Mouse (Mus musculus): ENCODE measurements around the gene Ube2z. TPM values are rescaled to one million over a fixed set of nuclear protein-coding genes. Genes with fewer than 3 reads are reported as not detected.

Gene Ube2z
- polyA plus RNA-seq, 1 experiment from 2014 or later = 29.1 TPM

- Histone ChIP-seq H3K9me3 (replicated peaks; ENCODE audit: control insufficient read depth, low read length) (no peaks in the 10 kb centered on the region), H3K27ac (ENCODE audit: low read length) (no peak overlapping the region), H3K4me2 (ENCODE audit: low read depth, low read length) (no peak overlapping the region), H3K36me3 (ENCODE audit: control insufficient read depth, insufficient read depth) (no peaks in the 10 kb centered on the region), H3K4me3 (ENCODE audit: low read length) (no peak overlapping the region), H3K27me3 (ENCODE audit: control insufficient read depth, insufficient read depth, low read length) (no peaks in the 10 kb centered on the region), H3K4me1 (ENCODE audit: control insufficient read depth, insufficient read depth, low read length) (no peaks in the 10 kb centered on the region), H3K9ac (ENCODE audit: low read length) (no peak overlapping the region)
- ATAC-seq (replicated peaks; ENCODE audit: extremely low read depth, insufficient read depth, low FRiP score) = no peak
- WGBS = 74% methylated on average over 3 of the region's 3 CpGs
These were observed 17.5 kb upstream of the Ube2z start for GRCm38 (mm10) chr11:96082682-96083081.

GRCm38 (mm10) chr11:96080736-96081135 lies 15.5 kb upstream of the Ube2z start:
- H3K9ac ChIP-seq (ENCODE audit: low read length) = no peak overlapping the region
- H3K4me1 ChIP-seq (ENCODE audit: control insufficient read depth, insufficient read depth, low read length) = no peaks in the 10 kb centered on the region
- H3K4me3 ChIP-seq (ENCODE audit: low read length) = no peak overlapping the region
- WGBS = 61% methylated on average over 5 of the region's 5 CpGs
- no peaks in the 10 kb centered on the region for H3K27me3 ChIP-seq (ENCODE audit: control insufficient read depth, insufficient read depth, low read length)
- no peaks in the 10 kb centered on the region for H3K36me3 ChIP-seq (ENCODE audit: control insufficient read depth, insufficient read depth)
- H3K27ac ChIP-seq (ENCODE audit: low read length) = no peak overlapping the region
- ATAC-seq (replicated peaks; ENCODE audit: extremely low read depth, insufficient read depth, low FRiP score) = no peak
- no peaks in the 10 kb centered on the region for H3K9me3 ChIP-seq (replicated peaks; ENCODE audit: control insufficient read depth, low read length)
- H3K4me2 ChIP-seq (ENCODE audit: low read depth, low read length) = no peak overlapping the region

DNA sequence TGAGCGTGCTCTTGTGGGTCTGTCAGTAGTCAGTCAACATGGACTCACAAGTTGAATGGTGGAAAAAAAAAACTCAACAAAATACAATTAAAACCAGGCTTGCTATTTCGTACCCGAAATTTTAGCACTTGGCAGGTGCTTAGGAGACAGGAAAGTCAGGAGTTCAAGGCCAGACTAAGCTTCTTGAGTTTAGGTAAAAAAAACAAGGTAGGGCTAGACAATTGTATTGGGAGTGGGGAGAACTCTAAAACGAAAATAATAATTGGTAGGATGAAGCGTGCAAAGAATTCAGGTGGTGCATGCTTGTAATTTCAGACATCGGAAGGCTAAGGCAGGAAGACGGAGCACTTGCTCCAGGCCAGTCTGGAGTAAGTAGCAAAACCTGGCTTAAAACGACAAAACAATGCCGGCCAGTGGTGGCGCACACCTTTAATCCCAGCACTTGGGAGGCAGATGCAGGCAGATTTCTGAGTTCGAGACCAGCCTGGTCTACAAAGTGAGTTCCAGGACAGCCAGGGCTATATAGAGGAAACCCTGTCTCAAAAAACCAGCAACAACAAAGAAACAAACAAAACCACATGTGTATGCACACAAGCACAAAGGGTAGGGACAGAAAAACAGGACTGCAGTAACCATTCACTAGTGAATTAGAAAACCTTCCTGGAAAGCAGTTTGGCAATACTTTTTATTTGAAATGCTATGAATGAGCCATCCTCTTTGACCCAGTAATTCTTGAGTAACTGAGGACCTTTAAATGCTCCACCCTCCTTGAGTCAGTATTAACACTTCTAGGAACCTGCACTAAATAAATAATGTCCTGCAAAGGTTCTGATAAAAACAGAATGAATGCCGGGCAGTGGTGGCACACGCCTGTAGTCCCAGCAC lies 11.3 kb upstream of the Ube2z start:
- Histone ChIP-seq H3K27me3 (ENCODE audit: control insufficient read depth, insufficient read depth, low read length) (no peaks in the 10 kb centered on the region), H3K4me3 (ENCODE audit: low read length) (peak overlapping the region; percentile 40), H3K9me3 (replicated peaks; ENCODE audit: control insufficient read depth, low read length) (no peaks in the 10 kb centered on the region), H3K36me3 (ENCODE audit: control insufficient read depth, insufficient read depth) (peaks cover 8% of the 10 kb centered on the region; the same call in 1 of the 2 replicates), H3K27ac (ENCODE audit: low read length) (peak overlapping the region; percentile 66), H3K4me2 (ENCODE audit: low read depth, low read length) (peak overlapping the region; percentile 63), H3K4me1 (ENCODE audit: control insufficient read depth, insufficient read depth, low read length) (peaks cover 9% of the 10 kb centered on the region), H3K9ac (ENCODE audit: low read length) (peak overlapping the region; percentile 40; the same call in 1 of the 2 replicates)
- ATAC-seq (replicated peaks; ENCODE audit: extremely low read depth, insufficient read depth, low FRiP score) = no peak
- 60% methylated on average over 13 of the region's 13 CpGs for WGBS

DNA sequence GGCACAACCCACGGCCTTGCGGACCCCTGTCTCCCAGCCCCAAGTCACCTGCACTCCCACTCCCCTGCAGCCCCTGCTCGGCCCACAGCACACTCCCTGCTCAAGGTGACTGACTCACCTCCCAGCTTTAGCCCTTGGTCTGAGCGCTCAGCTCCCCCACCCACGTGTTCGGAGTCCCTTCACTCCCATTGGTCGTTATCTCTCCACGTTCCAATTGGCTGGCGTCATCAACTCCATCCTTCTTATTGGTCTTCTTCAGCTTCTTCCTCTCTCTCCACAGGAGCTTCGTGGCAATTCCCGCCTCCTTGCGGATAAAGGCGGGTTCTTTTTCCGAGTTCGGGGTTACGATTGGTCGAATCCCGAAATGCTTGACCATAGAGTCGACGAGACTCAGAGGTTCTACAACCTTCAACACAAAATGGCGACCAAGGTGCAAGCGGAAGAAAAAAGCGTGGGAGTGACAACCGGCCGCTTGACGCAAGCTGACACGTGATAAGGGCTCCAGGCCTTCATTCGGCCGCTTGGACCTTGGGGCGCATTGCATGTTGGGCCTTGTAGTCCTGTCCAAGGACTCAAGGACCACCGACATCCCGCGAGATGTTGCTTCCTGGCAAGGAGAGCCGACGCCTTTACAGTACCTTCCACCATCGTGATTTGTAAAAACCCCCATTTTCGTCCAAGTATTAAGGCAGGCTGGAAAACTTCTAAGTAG lies 10.5 kb upstream of the Ube2z start, which contains the start of gene Atp5g1:
TSS of gene Atp5g1 (minus strand) at position 162 of the 712 bp plus-strand sequence.
- peak; percentile 96 for ATAC-seq (replicated peaks; ENCODE audit: extremely low read depth, insufficient read depth, low FRiP score)
- peaks cover 9% of the 10 kb centered on the region for H3K4me1 ChIP-seq (ENCODE audit: control insufficient read depth, insufficient read depth, low read length)
- no peaks in the 10 kb centered on the region for H3K27me3 ChIP-seq (ENCODE audit: control insufficient read depth, insufficient read depth, low read length)
- no peaks in the 10 kb centered on the region for H3K9me3 ChIP-seq (replicated peaks; ENCODE audit: control insufficient read depth, low read length)
- peak within 1 kb of the TSS; percentile 95 for H3K9ac ChIP-seq (ENCODE audit: low read length)
- H3K36me3 ChIP-seq (ENCODE audit: control insufficient read depth, insufficient read depth) = peaks cover 12% of the 10 kb centered on the region; the same call in 1 of the 2 replicates
- H3K4me3 ChIP-seq (ENCODE audit: low read length) = peak within 1 kb of the TSS; percentile 89
- WGBS = under 1% methylated on average over 37 of the region's 37 CpGs
- peak within 1 kb of the TSS; percentile 96 for H3K27ac ChIP-seq (ENCODE audit: low read length)
- H3K4me2 ChIP-seq (ENCODE audit: low read depth, low read length) = peak within 1 kb of the TSS; percentile 63

DNA sequence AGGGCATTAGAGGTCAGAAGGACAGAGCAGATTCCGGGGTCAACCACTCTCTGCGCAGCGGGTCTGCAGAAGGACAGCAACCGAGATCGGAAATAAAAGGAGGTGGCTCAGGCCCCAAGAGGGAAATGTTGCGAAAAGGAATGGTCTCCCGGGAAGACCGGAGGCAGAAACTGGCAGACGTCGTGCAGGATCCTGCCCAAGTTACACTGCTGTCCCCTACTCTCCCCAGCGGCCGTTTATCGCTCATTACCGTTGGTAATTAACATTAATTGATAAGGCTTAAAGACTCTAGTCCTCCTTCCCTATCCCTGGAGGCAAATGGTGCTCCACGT lies 10.0 kb upstream of the Ube2z start:
- Histone ChIP-seq H3K27ac (ENCODE audit: low read length) (peak overlapping the region; percentile 96), H3K27me3 (ENCODE audit: control insufficient read depth, insufficient read depth, low read length) (no peaks in the 10 kb centered on the region), H3K4me1 (ENCODE audit: control insufficient read depth, insufficient read depth, low read length) (peaks cover 9% of the 10 kb centered on the region), H3K4me3 (ENCODE audit: low read length) (peak overlapping the region; percentile 89), H3K36me3 (ENCODE audit: control insufficient read depth, insufficient read depth) (peaks cover 13% of the 10 kb centered on the region), H3K4me2 (ENCODE audit: low read depth, low read length) (peak overlapping the region; percentile 63), H3K9ac (ENCODE audit: low read length) (peak overlapping the region; percentile 95), H3K9me3 (replicated peaks; ENCODE audit: control insufficient read depth, low read length) (no peaks in the 10 kb centered on the region)
- under 1% methylated on average over 15 of the region's 15 CpGs for WGBS
- 0 out of 2 replicates have a peak, but pooled peaks have one; percentile 0 for ATAC-seq (replicated peaks; ENCODE audit: extremely low read depth, insufficient read depth, low FRiP score)

DNA sequence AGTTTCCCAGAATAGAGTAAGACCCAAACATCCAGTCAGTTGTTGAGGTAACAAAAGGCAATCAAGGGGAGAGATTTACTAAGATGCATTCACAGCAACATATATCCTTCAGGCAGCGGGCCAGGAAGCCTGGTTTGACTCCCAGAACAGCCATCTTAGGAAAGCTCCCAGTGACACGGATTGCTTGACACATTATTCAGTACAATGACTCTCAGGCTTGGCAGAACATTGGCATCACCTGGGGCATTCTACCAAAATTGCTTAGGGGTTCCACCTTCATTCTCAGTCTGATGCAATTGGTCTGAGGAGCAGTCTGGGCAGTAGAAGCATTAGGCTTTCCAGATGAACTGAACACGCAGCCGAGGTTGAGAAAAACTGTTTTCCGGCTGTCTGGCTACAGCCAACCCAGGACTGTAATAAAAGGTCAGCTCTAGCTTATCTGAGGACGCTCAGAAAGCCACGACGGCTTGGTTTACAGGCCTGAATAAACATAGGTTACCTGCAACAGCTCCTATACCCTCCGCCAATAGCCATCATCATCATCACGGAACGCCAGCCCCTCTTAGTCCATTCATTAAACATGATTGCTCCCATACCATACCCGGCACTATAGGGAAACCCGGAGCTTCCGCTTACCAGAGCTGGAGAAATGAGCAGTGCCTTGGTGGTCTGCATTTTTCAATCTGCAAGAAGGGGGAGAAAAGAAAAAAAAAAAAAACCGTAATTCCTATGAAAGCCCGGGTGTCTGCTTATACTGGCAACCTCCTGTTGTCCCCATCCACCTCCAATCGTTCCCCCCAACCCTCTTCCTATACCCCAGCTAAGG lies 9.4 kb upstream of the Ube2z start:
- peak overlapping the region; percentile 95 for H3K9ac ChIP-seq (ENCODE audit: low read length)
- no peak for ATAC-seq (replicated peaks; ENCODE audit: extremely low read depth, insufficient read depth, low FRiP score)
- H3K27me3 ChIP-seq (ENCODE audit: control insufficient read depth, insufficient read depth, low read length) = no peaks in the 10 kb centered on the region
- H3K27ac ChIP-seq (ENCODE audit: low read length) = peak overlapping the region; percentile 96
- peaks cover 9% of the 10 kb centered on the region for H3K4me1 ChIP-seq (ENCODE audit: control insufficient read depth, insufficient read depth, low read length)
- H3K9me3 ChIP-seq (replicated peaks; ENCODE audit: control insufficient read depth, low read length) = no peaks in the 10 kb centered on the region
- H3K36me3 ChIP-seq (ENCODE audit: control insufficient read depth, insufficient read depth) = peaks cover 15% of the 10 kb centered on the region
- H3K4me2 ChIP-seq (ENCODE audit: low read depth, low read length) = peak overlapping the region; percentile 63
- WGBS = 6% methylated on average over 17 of the region's 17 CpGs
- H3K4me3 ChIP-seq (ENCODE audit: low read length) = peak overlapping the region; percentile 89

- no peaks in the 10 kb centered on the region for H3K9me3 ChIP-seq (replicated peaks; ENCODE audit: control insufficient read depth, low read length)
- peak overlapping the region; percentile 95 for H3K9ac ChIP-seq (ENCODE audit: low read length)
- peaks cover 9% of the 10 kb centered on the region for H3K4me1 ChIP-seq (ENCODE audit: control insufficient read depth, insufficient read depth, low read length)
- H3K36me3 ChIP-seq (ENCODE audit: control insufficient read depth, insufficient read depth) = peaks cover 17% of the 10 kb centered on the region
- H3K27ac ChIP-seq (ENCODE audit: low read length) = no peak overlapping the region
- 51% methylated on average over 7 of the region's 9 CpGs for WGBS
- peak overlapping the region; percentile 63 for H3K4me2 ChIP-seq (ENCODE audit: low read depth, low read length)
- no peak for ATAC-seq (replicated peaks; ENCODE audit: extremely low read depth, insufficient read depth, low FRiP score)
- peak overlapping the region; percentile 89 for H3K4me3 ChIP-seq (ENCODE audit: low read length)
- H3K27me3 ChIP-seq (ENCODE audit: control insufficient read depth, insufficient read depth, low read length) = no peaks in the 10 kb centered on the region
These were observed 8.3 kb upstream of the Ube2z start for GRCm38 (mm10) chr11:96073295-96073993.

DNA sequence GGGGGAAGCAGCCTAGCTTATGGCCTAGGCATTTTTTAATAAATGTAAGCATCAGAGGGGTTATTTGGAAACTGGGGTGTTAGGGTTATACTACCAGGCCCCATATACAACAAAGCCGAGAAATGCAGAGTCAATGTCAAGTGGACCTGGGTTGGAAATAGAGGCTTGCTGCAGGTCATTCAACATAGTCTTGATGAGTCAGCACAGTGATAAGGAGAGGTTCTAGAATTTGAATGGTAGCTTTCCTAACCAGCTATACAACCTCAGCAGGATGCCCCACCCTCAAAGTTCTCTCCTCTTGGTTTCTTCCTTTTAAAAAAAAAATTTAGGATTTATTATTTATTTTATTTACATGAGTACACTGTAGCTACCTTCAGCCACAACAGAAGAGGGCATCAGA lies 5.8 kb upstream of the Ube2z start:
- no peak overlapping the region for H3K9ac ChIP-seq (ENCODE audit: low read length)
- peaks cover 17% of the 10 kb centered on the region for H3K36me3 ChIP-seq (ENCODE audit: control insufficient read depth, insufficient read depth)
- H3K27me3 ChIP-seq (ENCODE audit: control insufficient read depth, insufficient read depth, low read length) = no peaks in the 10 kb centered on the region
- ATAC-seq (replicated peaks; ENCODE audit: extremely low read depth, insufficient read depth, low FRiP score) = no peak
- no peak overlapping the region for H3K27ac ChIP-seq (ENCODE audit: low read length)
- no peak overlapping the region for H3K4me2 ChIP-seq (ENCODE audit: low read depth, low read length)
- 68% methylated on average over 1 of the region's 1 CpGs for WGBS
- H3K4me3 ChIP-seq (ENCODE audit: low read length) = no peak overlapping the region
- peaks cover 9% of the 10 kb centered on the region for H3K4me1 ChIP-seq (ENCODE audit: control insufficient read depth, insufficient read depth, low read length)
- H3K9me3 ChIP-seq (replicated peaks; ENCODE audit: control insufficient read depth, low read length) = no peaks in the 10 kb centered on the region

All from heart, embryonic 16.5 days (tissue).